Mouse (Mus musculus) heart, embryonic 16.5 days (tissue): ENCODE data around the gene Rnaset2a. TPM values are rescaled to one million over a fixed set of nuclear protein-coding genes. Genes with fewer than 3 reads are reported as not detected.
"Not testable (repeated sequence)": the region's sequence is repeated elsewhere in the genome, so short reads cannot be mapped to it uniquely, and the experiment has no call there.

Experiments used
- ATAC-seq: fragments of 200-750 bp; cut with Nextera tagmentation; replicated peaks from 2 replicates; pipeline ENCODE4 v1.8.0; 2017; ENCODE audit warnings: moderate number of reproducible peaks; ENCODE audit not compliant: insufficient read depth, low FRiP score; ENCODE audit errors: extremely low read depth
- H3K27ac ChIP-seq: fragments of 300-500 bp; sonication (generic); 2 replicates; pipeline ENCODE4 v1.5.1; 2014; ENCODE audit warnings: mild to moderate bottlenecking, low read length, control low read depth, moderate library complexity
- H3K27me3 ChIP-seq: fragments of 300-500 bp; sonication (generic); 2 replicates; pipeline ENCODE4 v1.6.1; 2014; ENCODE audit warnings: low read length, mixed read lengths; ENCODE audit not compliant: control insufficient read depth, insufficient read depth
- H3K36me3 ChIP-seq: fragments of 300-500 bp; sonication (generic); 2 replicates; pipeline ENCODE4 v1.6.1; 2014; ENCODE audit not compliant: control insufficient read depth, insufficient read depth
- H3K4me1 ChIP-seq: fragments of 300-500 bp; sonication (generic); 2 replicates; pipeline ENCODE4 v1.6.1; 2014; ENCODE audit warnings: low read length, mixed read lengths; ENCODE audit not compliant: control insufficient read depth, insufficient read depth
- H3K4me2 ChIP-seq: fragments of 300-500 bp; sonication (generic); 2 replicates; pipeline ENCODE4 v1.6.1; 2014; ENCODE audit warnings: low read depth, mild to moderate bottlenecking, control low read depth, low read length
- H3K4me3 ChIP-seq: fragments of 300-500 bp; sonication (generic); 2 replicates; pipeline ENCODE4 v1.5.1; 2014; ENCODE audit warnings: mild to moderate bottlenecking, control low read depth, low read length
- H3K9ac ChIP-seq: fragments of 300-500 bp; sonication (generic); 2 replicates; pipeline ENCODE4 v1.6.1; 2014; ENCODE audit warnings: low read length, control low read depth
- H3K9me3 ChIP-seq: fragments of 300-500 bp; sonication (generic); replicated peaks from 2 replicates; pipeline ENCODE4 v1.6.1; 2016; ENCODE audit warnings: low read length; ENCODE audit not compliant: control insufficient read depth
- WGBS: fragments of 180-500 bp; shearing (Covaris S2); extraction: QIAGEN DNeasy Blood & Tissue Kit; methylation state at CpG from one replicate; pipeline ENCODE4 v1.1.7; 2014; 5-methylcytosine and 5-hydroxymethylcytosine counted together
- polyA plus RNA-seq: library from polyadenylated mRNA; unstranded; fragments of >200 nt; fragmentation: Nextera tagmentation; extraction: Ambion mirVana; gene quantifications from 2 replicates; pipeline ENCODE4 v1.2.1, GENCODE M21; 2015

Rnaset2a gene
- polyA plus RNA-seq, 1 experiment from 2014 or later = 31.0 TPM

DNA sequence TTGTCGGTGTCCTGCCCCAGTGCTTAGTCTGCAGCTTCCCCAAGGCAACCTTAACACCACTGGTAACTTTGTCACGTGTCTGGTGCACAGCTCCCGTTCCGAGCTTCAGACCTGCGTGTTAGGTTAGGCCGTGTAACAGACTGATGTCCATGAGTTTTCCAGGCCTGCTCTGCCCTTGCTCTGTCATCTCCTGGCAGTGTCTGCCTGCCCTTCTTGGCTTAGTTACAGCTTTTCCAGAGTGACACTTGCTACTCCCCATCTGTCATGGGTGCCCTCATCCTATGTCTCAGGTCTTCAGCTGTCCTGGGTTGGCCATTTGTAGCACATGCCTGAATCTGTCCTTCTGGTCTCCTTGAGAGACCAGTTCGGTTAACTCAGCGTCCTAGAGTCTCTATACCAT is 19.5 kb upstream of the Rnaset2a start:
- H3K4me1 ChIP-seq, H3K27me3 ChIP-seq, H3K4me2 ChIP-seq, H3K4me3 ChIP-seq, H3K9ac ChIP-seq, H3K9me3 ChIP-seq, ATAC-seq, H3K27ac ChIP-seq: not testable (repeated sequence)
- peaks cover 20% of the 10 kb centered on the region for H3K36me3 ChIP-seq
- 66% methylated on average over 5 of the region's 8 CpGs for WGBS

DNA sequence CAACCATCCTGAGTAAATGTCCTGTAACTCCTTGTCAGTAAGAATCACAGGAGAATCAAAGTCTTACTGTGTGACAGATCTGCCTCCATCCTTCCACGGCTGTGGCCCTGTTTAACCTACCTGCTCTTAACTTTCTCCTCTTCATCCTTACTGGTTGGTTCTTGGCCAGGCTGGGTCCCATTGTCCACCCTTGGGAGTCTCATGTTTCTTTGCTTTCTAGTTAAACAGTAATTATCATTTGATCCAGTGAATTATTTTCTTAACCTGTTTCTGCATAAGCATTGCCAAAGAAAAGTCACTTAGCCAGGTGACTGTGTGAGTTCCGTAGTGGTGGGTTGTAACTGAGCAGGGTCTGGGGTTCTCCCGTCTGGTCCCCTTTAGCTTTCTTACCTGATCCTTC is 18.6 kb upstream of the Rnaset2a start:
- H3K9me3 ChIP-seq = not testable (repeated sequence)
- H3K4me2 ChIP-seq = peak overlapping the region; percentile 56

DNA sequence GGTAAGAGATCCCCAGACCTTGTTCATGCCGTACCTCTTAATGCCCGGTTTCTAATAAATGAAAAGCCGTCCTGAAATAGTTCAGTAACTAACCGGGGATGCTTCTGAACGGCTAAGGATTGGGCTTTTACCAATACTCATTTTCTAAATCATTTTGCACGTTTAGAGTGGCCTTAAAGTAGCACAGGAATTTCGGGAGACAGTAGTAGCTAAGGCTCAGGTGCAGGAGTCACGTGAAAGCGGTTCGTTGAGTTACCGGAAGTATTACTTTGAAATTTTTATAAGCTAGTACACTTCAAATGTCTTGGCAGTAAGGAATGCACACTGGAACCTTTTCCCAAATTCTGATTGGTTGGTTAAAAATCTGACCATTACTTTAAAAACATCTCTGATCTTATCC is 18.1 kb upstream of the Rnaset2a start:
- not testable (repeated sequence) for ATAC-seq, H3K4me1 ChIP-seq, H3K9me3 ChIP-seq, H3K27me3 ChIP-seq, H3K27ac ChIP-seq
- 3% methylated on average over 11 of the region's 11 CpGs for WGBS
- Histone ChIP-seq H3K36me3 (peaks cover 13% of the 10 kb centered on the region), H3K4me3 (peak overlapping the region; percentile 61), H3K9ac (peak overlapping the region; percentile 68), H3K4me2 (peak overlapping the region; percentile 56)

More for the DNA sequence above, 18.6 kb upstream of the Rnaset2a start:
- not testable (repeated sequence) for ATAC-seq, H3K27me3 ChIP-seq, H3K27ac ChIP-seq, H3K4me1 ChIP-seq, H3K9ac ChIP-seq
- H3K36me3 ChIP-seq = peaks cover 16% of the 10 kb centered on the region
- 83% methylated on average over 1 of the region's 3 CpGs for WGBS
- peak overlapping the region; percentile 61 for H3K4me3 ChIP-seq

DNA sequence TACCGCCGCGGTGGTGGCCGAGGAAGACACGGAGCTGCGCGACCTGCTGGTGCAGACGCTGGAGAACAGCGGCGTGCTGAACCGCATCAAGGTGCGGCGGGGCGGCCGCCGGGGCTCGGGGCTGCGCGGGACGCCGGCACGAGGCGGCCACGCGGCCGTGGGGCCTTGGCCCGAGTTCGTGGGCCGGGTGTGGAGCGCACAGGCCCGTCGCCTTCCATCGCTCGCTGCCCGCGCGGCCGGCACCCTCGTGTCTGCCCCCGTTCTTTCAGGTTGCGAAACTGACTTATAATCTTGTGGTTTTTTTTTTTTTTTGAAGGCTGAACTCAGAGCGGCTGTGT is 17.7 kb upstream of the Rnaset2a start:
- ATAC-seq, H3K27ac ChIP-seq, H3K9me3 ChIP-seq, H3K4me1 ChIP-seq, H3K27me3 ChIP-seq: not testable (repeated sequence)
- Histone ChIP-seq H3K9ac (peak overlapping the region; percentile 68), H3K4me2 (peak overlapping the region; percentile 56), H3K4me3 (peak overlapping the region; percentile 61), H3K36me3 (peaks cover 11% of the 10 kb centered on the region)
- under 1% methylated on average over 38 of the region's 42 CpGs for WGBS

DNA sequence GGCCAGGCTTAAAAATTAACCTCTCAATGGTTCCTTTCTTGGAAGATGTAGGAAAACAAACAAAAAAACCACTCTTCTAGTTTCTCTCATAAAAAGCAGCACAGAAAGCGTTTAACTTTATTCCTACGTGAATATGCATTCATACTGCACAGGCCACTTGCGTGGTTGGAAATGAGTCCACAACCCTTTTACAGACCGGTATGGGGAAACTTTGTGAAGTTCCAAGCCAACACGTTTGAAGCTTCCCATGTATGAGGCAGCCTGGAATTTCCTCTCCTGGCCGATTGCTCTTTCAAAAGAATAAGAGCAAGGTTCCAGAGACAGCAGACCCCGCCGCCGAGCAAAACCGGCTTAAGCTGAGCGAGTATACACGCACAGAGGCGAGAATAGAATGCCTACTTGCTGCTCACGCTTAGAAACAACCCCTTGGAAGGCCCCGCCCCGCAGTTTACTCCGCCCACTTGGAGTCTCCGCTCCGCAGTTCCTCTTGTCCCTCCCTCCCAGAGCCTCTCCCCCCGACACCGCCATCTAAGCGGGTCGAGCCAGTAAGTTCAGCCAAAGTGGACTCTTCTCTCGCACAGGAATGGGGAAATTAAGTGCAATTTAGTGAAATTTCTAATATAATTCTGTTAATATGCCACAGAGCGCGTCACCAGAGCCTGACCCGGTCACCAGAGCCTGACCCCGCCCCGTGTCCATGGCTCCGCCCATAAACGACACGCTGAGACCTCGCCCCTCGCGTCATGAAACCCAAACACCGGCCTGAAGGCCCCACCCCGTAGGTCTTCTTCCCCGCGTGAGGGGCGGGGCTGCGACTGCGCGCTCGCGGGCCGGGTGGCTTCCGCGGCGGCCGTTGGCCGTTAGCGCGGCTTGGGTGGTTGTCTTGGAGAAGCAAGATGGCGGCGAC is 17.1 kb upstream of the Rnaset2a start, which contains the start of gene Fgfr1op:
TSS of gene Fgfr1op (plus strand) at position 801 of the 907 bp plus-strand sequence.
- H3K4me1 ChIP-seq, H3K27me3 ChIP-seq, H3K27ac ChIP-seq, H3K36me3 ChIP-seq, H3K9me3 ChIP-seq: not testable (repeated sequence)
- Histone ChIP-seq H3K9ac (peak within 1 kb of the TSS; percentile 68), H3K4me2 (peak within 1 kb of the TSS; percentile 58), H3K4me3 (peak within 1 kb of the TSS; percentile 61)
- WGBS = 2% methylated on average over 14 of the region's 55 CpGs
- peak; percentile 98 for ATAC-seq

DNA sequence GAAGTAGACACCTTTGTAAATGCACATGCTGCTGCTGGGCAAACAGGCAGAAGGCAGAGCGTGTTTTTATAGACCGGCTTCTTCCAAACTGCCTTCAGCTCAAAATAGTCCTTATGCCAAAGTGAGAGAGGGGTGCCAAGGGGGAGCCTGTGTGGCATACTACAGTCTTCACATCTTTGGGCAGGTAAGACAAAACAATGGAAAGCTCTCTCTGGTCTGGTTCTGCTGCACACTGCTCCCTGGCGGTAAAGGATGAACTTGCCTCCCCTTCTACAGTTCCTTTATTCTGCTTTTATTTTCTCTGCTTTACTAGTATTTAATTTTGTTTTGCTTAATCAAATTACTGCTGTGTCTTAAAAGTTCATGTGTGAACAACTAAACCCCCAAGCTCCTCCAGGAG is 13.1 kb upstream of the Rnaset2a start:
- not testable (repeated sequence) for H3K4me2 ChIP-seq, H3K9ac ChIP-seq, H3K27me3 ChIP-seq, H3K4me3 ChIP-seq, H3K36me3 ChIP-seq, ATAC-seq, H3K9me3 ChIP-seq, H3K4me1 ChIP-seq, H3K27ac ChIP-seq
- WGBS = 39% methylated on average over 3 of the region's 3 CpGs

DNA sequence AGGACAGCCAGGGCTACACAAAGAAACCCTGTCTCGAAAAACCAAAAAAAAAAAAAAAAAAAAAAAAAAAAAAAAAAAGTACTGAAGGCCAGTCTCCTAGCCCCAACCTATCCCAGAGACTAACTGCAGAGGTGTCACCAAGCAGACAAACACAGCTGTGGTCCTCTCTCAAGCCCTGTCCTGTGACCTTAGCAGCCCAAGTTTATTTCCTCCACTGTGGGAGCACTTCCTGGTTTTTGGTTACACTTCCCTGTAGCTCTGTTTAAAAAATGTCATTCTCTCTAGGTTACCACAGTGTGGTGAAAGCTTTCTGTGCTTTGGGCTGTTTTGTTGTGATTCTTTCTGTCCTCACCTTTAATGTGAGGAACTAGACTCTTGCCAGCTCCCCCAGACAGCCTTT is 10.7 kb upstream of the Rnaset2a start:
- H3K27me3 ChIP-seq, H3K27ac ChIP-seq, H3K4me3 ChIP-seq, ATAC-seq, H3K9ac ChIP-seq, H3K9me3 ChIP-seq, H3K4me2 ChIP-seq, H3K36me3 ChIP-seq, H3K4me1 ChIP-seq: not testable (repeated sequence)
- no CpG with 5 or more reads among the region's 1 CpGs for WGBS

DNA sequence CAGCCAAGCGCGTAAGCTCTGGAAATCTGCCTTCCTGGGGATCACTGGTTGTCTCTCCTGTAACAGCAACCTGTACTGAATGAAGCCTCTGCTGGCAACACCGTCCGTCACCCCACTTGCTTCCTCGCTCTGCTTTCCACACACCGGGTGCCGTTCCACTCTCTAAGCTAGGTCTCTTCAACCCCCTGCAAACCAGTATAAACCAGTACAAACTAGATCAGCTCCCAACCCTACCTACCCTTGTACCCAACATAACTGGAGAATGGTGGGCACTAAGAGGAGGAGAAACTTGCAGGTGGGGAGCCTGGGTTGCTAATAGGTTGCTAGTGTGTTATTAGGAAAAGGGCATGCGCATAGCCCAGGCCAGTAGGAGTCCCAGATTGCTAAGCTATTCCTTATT is 8.1 kb upstream of the Rnaset2a start:
- not testable (repeated sequence) for H3K9ac ChIP-seq, H3K4me2 ChIP-seq, H3K4me3 ChIP-seq, H3K27me3 ChIP-seq, ATAC-seq, H3K27ac ChIP-seq, H3K36me3 ChIP-seq, H3K4me1 ChIP-seq, H3K9me3 ChIP-seq
- no CpG with 5 or more reads among the region's 8 CpGs for WGBS

DNA sequence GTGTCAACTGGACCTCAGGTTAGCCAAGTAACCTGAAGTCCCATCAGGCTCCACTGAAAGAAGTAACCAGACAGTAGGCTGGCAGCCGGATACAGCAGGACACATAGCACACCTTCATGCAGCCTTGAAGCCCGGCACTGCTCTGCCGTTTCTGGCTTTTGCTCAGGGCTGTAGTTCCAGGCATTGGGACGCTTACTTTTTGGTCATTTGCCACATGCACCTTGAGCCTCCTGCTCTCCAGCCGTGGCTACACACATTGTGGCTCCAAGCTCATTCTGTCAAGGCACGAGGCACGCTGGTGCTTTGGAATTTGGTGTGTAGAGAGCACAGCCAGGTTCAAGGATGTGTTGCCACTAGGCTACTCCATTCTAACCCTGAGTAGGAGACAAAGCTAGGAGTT is 7.1 kb upstream of the Rnaset2a start:
- not testable (repeated sequence) for H3K9me3 ChIP-seq, H3K27me3 ChIP-seq, H3K27ac ChIP-seq, ATAC-seq, H3K36me3 ChIP-seq, H3K4me3 ChIP-seq, H3K9ac ChIP-seq, H3K4me2 ChIP-seq, H3K4me1 ChIP-seq
- 80% methylated on average over 7 of the region's 7 CpGs for WGBS
